Mouse (Mus musculus): ENCODE measurements around the gene Prss57.
"Not testable (repeated sequence)": the region's sequence is repeated elsewhere in the genome, so short reads cannot be mapped to it uniquely, and the experiment has no call there.

Gene Prss57

GRCm38 (mm10) chr10:79781139-79781538 lies 9.6 kb downstream of the Prss57 start:
- no peak for DNase-seq (ENCODE audit: low spot score)

GRCm38 (mm10) chr10:79780664-79781015 lies 10.1 kb downstream of the Prss57 start:
- DNase-seq (ENCODE audit: low spot score): peak; percentile 67

- peak; percentile 93 for DNase-seq (ENCODE audit: low spot score)
These were observed 10.7 kb downstream of the Prss57 start for GRCm38 (mm10) chr10:79779784-79780663.

- DNase-seq (ENCODE audit: low spot score): no peak
These were observed 11.6 kb downstream of the Prss57 start for GRCm38 (mm10) chr10:79779193-79779592.

- no peak for DNase-seq (ENCODE audit: low spot score)
These were observed 12.8 kb downstream of the Prss57 start for GRCm38 (mm10) chr10:79778006-79778405.

DNA sequence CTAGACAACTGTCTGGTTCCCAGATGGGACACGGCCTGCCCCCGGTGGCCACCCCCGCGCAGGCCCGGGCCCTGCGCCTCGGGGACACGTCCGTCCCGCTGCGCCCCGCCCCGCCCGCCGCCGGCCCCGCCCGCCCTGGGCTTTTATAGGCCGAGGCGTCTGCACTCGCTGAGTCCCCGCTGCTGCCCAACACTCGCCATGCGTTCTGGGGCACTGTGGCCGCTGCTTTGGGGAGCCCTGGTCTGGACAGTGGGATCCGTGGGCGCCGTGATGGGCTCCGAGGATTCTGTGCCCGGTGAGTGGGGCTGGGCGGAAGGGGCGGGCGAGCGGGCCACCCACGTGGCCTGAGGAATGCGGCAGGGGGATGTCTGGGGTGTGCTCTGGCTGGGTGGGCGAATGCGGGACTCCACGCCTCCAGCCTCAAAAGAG lies 13.6 kb downstream of the Prss57 start, which contains the start of gene Fstl3:
Gene Fstl3, plus strand, starts transcription at position 170 of the 429 bp plus-strand sequence.
- no peak for DNase-seq (ENCODE audit: low spot score)

GRCm38 (mm10) chr10:79774486-79775279 lies 16.1 kb downstream of the Prss57 start:
- DNase-seq (ENCODE audit: low spot score): no peak

DNA sequence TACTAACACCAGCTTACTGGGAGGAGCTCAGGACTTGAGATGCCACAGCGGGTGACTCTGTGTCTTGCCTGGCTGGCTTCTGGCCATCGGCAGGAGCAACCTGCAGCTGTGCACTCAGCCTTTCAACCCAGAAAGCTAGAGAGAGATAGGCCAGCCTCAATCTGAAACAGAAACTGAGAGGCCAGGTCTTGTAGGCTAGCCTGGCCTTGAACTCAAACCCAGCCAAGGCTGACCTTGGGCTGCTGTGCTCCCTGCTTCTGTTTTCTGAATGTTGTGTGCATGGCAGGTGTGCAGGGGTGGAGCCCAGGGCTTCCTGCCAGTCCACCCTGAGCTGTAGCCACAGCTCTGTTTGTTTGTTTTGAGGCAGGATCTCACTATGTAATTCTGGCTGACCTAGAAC lies 17.6 kb downstream of the Prss57 start:
- DNase-seq (ENCODE audit: low spot score): no peak

DNA sequence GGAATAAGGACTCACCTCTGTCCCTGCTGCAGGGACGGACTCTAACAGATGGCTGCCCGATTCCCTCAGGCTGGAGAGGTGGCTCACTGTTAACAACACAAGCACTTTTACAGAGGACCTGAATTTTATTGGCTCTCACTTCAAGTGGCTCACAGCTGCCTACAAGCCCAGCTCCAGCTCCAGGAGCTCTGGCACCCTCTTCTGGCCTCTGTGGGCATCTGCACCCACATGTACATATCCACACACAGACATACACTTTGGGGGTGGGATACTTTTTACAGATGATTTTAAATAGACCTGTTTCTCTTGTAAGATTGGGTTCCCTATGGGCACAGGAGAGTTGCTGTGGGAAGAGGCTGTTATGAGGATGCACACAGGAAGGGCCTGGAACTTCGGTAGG lies 18.4 kb downstream of the Prss57 start:
- no peak for DNase-seq (ENCODE audit: low spot score)

DNA sequence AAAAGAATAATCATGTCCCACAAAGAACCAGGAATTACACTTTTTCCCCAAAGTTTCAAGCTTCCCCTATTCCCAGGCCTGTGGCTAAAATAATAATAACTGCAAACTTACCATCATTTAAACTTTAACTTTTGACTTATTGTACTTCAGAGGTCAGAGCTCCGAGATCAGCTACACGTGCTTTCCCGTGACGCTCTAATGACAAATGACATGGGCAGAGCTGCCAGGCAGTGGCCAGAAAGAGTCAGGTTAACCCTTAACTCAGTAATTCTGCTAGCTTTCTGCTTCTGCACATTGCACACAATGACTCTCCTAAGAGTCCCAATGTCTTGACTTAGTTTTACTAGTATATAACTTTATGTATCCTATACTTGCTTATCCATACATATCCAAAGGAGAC lies 21.4 kb downstream of the Prss57 start:
- DNase-seq (ENCODE audit: low spot score): no peak

GRCm38 (mm10) chr10:79768400-79768799 lies 22.4 kb downstream of the Prss57 start:
- DNase-seq (ENCODE audit: low spot score): peak; percentile 63

- DNase-seq (ENCODE audit: low spot score): peak; percentile 71
These were observed 23.2 kb downstream of the Prss57 start for GRCm38 (mm10) chr10:79767372-79768244.

DNA sequence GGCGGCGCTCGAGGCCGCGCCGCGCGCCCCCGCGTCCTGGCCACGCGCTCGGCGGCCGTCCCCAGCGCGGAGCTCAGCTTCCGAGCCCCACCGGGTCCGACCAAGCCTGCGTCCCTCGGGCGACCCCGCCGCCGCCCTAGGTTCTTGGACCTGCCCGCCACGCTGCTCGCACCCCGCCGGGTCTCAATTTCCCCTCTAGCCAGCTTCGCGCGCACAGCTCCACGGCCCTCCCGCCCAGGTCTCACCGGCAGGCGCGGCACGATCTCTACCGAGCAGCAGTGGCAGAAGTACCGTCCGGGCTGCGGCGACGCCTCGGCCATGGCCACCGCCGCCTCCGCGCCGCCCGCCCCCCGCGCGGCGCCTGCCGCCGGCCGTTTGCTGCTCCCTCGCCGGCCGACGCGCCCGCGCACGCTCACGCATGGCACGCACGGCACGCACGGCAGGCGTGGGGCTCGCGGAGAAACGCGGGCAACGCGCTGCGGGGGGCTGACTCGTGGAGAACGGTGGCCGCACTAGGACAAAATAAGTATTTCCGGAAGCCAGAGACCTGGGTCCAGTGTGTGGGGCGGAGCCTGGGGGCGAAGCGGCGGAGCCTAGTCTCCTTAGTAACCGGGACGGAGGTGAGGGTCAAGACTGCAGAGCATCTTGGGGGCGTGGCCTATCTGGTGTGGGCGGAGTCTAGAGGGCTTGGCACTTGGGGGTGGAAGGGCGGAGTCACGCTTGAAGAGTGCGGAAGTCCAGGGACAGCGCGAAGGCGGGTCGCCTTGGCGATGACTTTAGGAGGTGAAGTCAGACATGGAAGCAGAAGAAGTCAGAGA lies 24.0 kb downstream of the Prss57 start, which contains the start of gene Rnf126:
Gene Rnf126, minus strand, starts transcription at position 445 of the 818 bp plus-strand sequence.
- DNase-seq (ENCODE audit: low spot score): peak; percentile 100

DNA sequence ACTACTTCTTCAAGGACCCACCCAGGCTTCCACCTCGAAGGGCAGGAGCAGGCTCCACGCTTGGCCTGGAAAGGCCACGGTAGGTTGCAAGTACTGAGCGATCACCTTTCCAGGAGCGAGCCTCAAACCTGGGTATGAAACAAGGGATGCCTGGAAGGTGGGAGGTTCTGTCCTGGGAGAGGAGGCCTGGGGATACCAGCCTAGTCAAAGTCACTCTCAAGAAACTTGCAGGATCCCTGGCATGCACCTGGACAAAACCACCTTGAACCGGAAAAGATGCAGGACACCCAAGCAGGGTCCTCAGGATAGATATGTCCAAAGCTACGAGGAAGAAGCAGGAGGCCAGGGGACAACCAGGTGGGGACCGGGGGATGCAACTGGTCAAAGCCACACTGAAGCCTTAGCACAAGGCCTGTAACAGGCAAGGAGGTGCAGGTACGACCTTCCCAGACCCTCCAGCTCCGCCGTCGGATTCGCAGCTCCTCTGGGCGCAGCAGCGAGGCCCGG lies 24.7 kb downstream of the Prss57 start:
- no peak for DNase-seq (ENCODE audit: low spot score)

GRCm38 (mm10) chr10:79765228-79765745 lies 25.5 kb downstream of the Prss57 start:
- DNase-seq (ENCODE audit: low spot score): no peak

GRCm38 (mm10) chr10:79764234-79764633 lies 26.5 kb downstream of the Prss57 start:
- no peak for DNase-seq (ENCODE audit: low spot score)

GRCm38 (mm10) chr10:79762875-79763274 lies 27.9 kb downstream of the Prss57 start:
- no peak for DNase-seq (ENCODE audit: low spot score)

GRCm38 (mm10) chr10:79760603-79761143 lies 30.1 kb downstream of the Prss57 start:
- no peak for DNase-seq (ENCODE audit: low spot score)

- not testable (repeated sequence) for DNase-seq (ENCODE audit: low spot score)
These were observed 31.1 kb downstream of the Prss57 start for GRCm38 (mm10) chr10:79759675-79760074.

DNA sequence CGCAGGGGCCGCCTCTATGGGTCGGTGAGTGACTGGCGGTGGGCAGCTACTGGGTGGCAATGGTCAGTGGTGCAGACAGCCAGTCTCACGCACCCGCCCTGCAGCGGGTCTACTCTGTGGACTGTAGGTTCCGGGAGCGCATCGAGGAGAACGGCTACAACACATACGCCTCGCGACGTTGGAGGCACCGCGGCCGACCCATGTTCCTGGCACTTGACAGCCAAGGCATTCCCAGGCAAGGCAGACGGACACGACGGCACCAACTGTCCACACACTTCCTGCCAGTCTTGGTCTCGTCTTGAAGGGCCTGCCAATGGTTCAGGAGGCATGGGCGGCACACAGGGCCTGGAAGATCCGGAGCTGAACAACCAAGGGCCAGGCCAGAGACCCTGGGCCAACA lies 34.1 kb downstream of the Prss57 start:
- no peak for DNase-seq (ENCODE audit: low spot score)

Measured in c-Kit-positive CD71-positive TER-119-positive erythroid progenitor cells, embryonic 14.5 days (primary cell).